Mouse (Mus musculus) embryonic facial prominence, embryonic 10.5 days (tissue): ENCODE data around the gene Hes3. TPM values are rescaled to one million over a fixed set of nuclear protein-coding genes. Genes with fewer than 3 reads are reported as not detected.

Experiments
- DNase-seq: peaks from one replicate; pipeline ENCODE4 v3.0.0-alpha.2; 2017; ENCODE audit warnings: low spot score
- H3K27ac ChIP-seq: fragments of 300-500 bp; sonication (generic); replicated peaks from 2 replicates; pipeline ENCODE4 v1.5.1; 2016; ENCODE audit warnings: mild to moderate bottlenecking
- H3K27me3 ChIP-seq: fragments of 300-500 bp; sonication (generic); replicated peaks from 2 replicates; pipeline ENCODE4 v1.6.1; 2016; ENCODE audit warnings: low read depth, mild to moderate bottlenecking; ENCODE audit not compliant: poor library complexity, severe bottlenecking
- H3K36me3 ChIP-seq: fragments of 300-500 bp; sonication (generic); replicated peaks from 2 replicates; pipeline ENCODE4 v1.6.1; 2016; ENCODE audit warnings: mild to moderate bottlenecking, moderate library complexity
- H3K4me1 ChIP-seq: fragments of 300-500 bp; sonication (generic); 2 replicates; pipeline ENCODE4 v1.6.1; 2016
- H3K4me3 ChIP-seq: fragments of 300-500 bp; sonication (generic); 2 replicates; pipeline ENCODE4 v1.5.1; 2016; ENCODE audit warnings: mild to moderate bottlenecking, moderate library complexity
- H3K9me3 ChIP-seq: fragments of 300-500 bp; sonication (generic); 2 replicates; pipeline ENCODE4 v1.6.1; 2016; ENCODE audit warnings: mild to moderate bottlenecking
- WGBS: fragments of 180-500 bp; shearing (Covaris S2); methylation state at CpG from one replicate; pipeline ENCODE4 v1.1.7; 2016; 5-methylcytosine and 5-hydroxymethylcytosine counted together
- polyA plus RNA-seq: library from polyadenylated mRNA; unstranded; fragments of >200 nt; fragmentation: Nextera tagmentation; extraction: Ambion mirVana; gene quantifications from 2 replicates; pipeline ENCODE4 v1.2.1, GENCODE M21; 2016

The Hes3 gene
- polyA plus RNA-seq, 1 experiment from 2014 or later: 0.10 TPM

GRCm38 (mm10) chr4:152321464-152321863 is 30.0 kb upstream of the Hes3 start:
- Histone ChIP-seq H3K27ac (no peak overlapping the region), H3K4me3 (no peak overlapping the region), H3K4me1 (peaks cover 19% of the 10 kb centered on the region), H3K27me3 (peaks cover 38% of the 10 kb centered on the region), H3K36me3 (no peaks in the 10 kb centered on the region), H3K9me3 (no peaks in the 10 kb centered on the region)
- no peak for DNase-seq
- 53% methylated on average over 5 of the region's 5 CpGs for WGBS

- Histone ChIP-seq H3K27ac (no peak within 1 kb of the TSS), H3K27me3 (peaks cover 65% of the 10 kb centered on the region), H3K4me1 (peaks cover 36% of the 10 kb centered on the region), H3K36me3 (no peaks in the 10 kb centered on the region), H3K4me3 (peak within 1 kb of the TSS; percentile 46), H3K9me3 (no peaks in the 10 kb centered on the region)
- WGBS: 4% methylated on average over 26 of the region's 26 CpGs
- DNase-seq: peak; percentile 66
Measured at GRCm38 (mm10) chr4:152318517-152319234, 27.2 kb upstream of the Hes3 start, which contains the start of gene Rnf207. Gene Rnf207 (minus strand): TSS chr4:152318993.

- H3K27me3 ChIP-seq: peaks cover 76% of the 10 kb centered on the region
Measured at GRCm38 (mm10) chr4:152317631-152318033, 26.2 kb upstream of the Hes3 start.

GRCm38 (mm10) chr4:152315498-152316213 is 24.2 kb upstream of the Hes3 start:
- WGBS: 1% methylated on average over 43 of the region's 43 CpGs
- H3K4me3 ChIP-seq: peak overlapping the region; percentile 48
- DNase-seq: peak; percentile 45

More at GRCm38 (mm10) chr4:152317631-152318033, 26.2 kb upstream of the Hes3 start:
- H3K9me3 ChIP-seq: no peaks in the 10 kb centered on the region
- H3K36me3 ChIP-seq: no peaks in the 10 kb centered on the region
- H3K27ac ChIP-seq: no peak overlapping the region
- no peak for DNase-seq
- H3K4me3 ChIP-seq: no peak overlapping the region
- WGBS: 81% methylated on average over 6 of the region's 6 CpGs
- peaks cover 43% of the 10 kb centered on the region for H3K4me1 ChIP-seq

GRCm38 (mm10) chr4:152313934-152314333 is 22.5 kb upstream of the Hes3 start:
- no peak overlapping the region for H3K27ac ChIP-seq
- peaks cover 3% of the 10 kb centered on the region for H3K36me3 ChIP-seq
- H3K4me3 ChIP-seq: peak overlapping the region; percentile 54
- H3K27me3 ChIP-seq: peaks cover 100% of the 10 kb centered on the region
- DNase-seq: peak; percentile 58
- H3K4me1 ChIP-seq: peaks cover 46% of the 10 kb centered on the region
- H3K9me3 ChIP-seq: no peaks in the 10 kb centered on the region

More at GRCm38 (mm10) chr4:152315498-152316213, 24.2 kb upstream of the Hes3 start:
- H3K4me1 ChIP-seq: peaks cover 47% of the 10 kb centered on the region
- peaks cover 89% of the 10 kb centered on the region for H3K27me3 ChIP-seq
- no peak overlapping the region for H3K27ac ChIP-seq
- no peaks in the 10 kb centered on the region for H3K36me3 ChIP-seq
- no peaks in the 10 kb centered on the region for H3K9me3 ChIP-seq

- Histone ChIP-seq H3K36me3 (peaks cover 8% of the 10 kb centered on the region), H3K27ac (no peak overlapping the region), H3K4me3 (peak overlapping the region; percentile 54), H3K4me1 (peaks cover 39% of the 10 kb centered on the region), H3K27me3 (peaks cover 96% of the 10 kb centered on the region), H3K9me3 (no peaks in the 10 kb centered on the region)
- peak; percentile 58 for DNase-seq
- under 1% methylated on average over 29 of the region's 29 CpGs for WGBS
Measured at GRCm38 (mm10) chr4:152313211-152313632, 21.8 kb upstream of the Hes3 start.

- H3K27ac ChIP-seq: no peak overlapping the region
- WGBS: 2% methylated on average over 14 of the region's 14 CpGs
- H3K27me3 ChIP-seq: peaks cover 86% of the 10 kb centered on the region
- no peaks in the 10 kb centered on the region for H3K9me3 ChIP-seq
- DNase-seq: no peak
- peaks cover 15% of the 10 kb centered on the region for H3K36me3 ChIP-seq
- peak overlapping the region; percentile 54 for H3K4me3 ChIP-seq
- peaks cover 36% of the 10 kb centered on the region for H3K4me1 ChIP-seq
Measured at GRCm38 (mm10) chr4:152312186-152312585, 20.7 kb upstream of the Hes3 start.

- DNase-seq: no peak
- peaks cover 39% of the 10 kb centered on the region for H3K27me3 ChIP-seq
- 79% methylated on average over 9 of the region's 9 CpGs for WGBS
Measured at GRCm38 (mm10) chr4:152307542-152307941, 16.1 kb upstream of the Hes3 start.

GRCm38 (mm10) chr4:152305991-152306390 is 14.5 kb upstream of the Hes3 start:
- no peak for DNase-seq
- Histone ChIP-seq H3K27ac (no peak overlapping the region), H3K4me1 (no peaks in the 10 kb centered on the region), H3K4me3 (no peak overlapping the region), H3K36me3 (peaks cover 68% of the 10 kb centered on the region), H3K9me3 (no peaks in the 10 kb centered on the region), H3K27me3 (peaks cover 24% of the 10 kb centered on the region)
- 89% methylated on average over 6 of the region's 6 CpGs for WGBS

More at GRCm38 (mm10) chr4:152307542-152307941, 16.1 kb upstream of the Hes3 start:
- Histone ChIP-seq H3K27ac (no peak overlapping the region), H3K9me3 (no peaks in the 10 kb centered on the region), H3K4me3 (no peak overlapping the region), H3K36me3 (peaks cover 53% of the 10 kb centered on the region), H3K4me1 (peaks cover 8% of the 10 kb centered on the region)

- WGBS: 95% methylated on average over 6 of the region's 6 CpGs
- H3K27me3 ChIP-seq: peaks cover 11% of the 10 kb centered on the region
- no peaks in the 10 kb centered on the region for H3K4me1 ChIP-seq
- no peak for DNase-seq
- H3K36me3 ChIP-seq: peaks cover 81% of the 10 kb centered on the region
- no peaks in the 10 kb centered on the region for H3K9me3 ChIP-seq
- no peak overlapping the region for H3K4me3 ChIP-seq
- H3K27ac ChIP-seq: no peak overlapping the region
Measured at GRCm38 (mm10) chr4:152304685-152305084, 13.2 kb upstream of the Hes3 start.

- Histone ChIP-seq H3K27ac (no peak overlapping the region), H3K36me3 (peaks cover 77% of the 10 kb centered on the region), H3K4me3 (no peak overlapping the region), H3K4me1 (peaks cover 8% of the 10 kb centered on the region), H3K27me3 (0 out of 2 replicates have a peak, but pooled peaks cover 6% of the 10 kb centered on the region), H3K9me3 (no peaks in the 10 kb centered on the region)
- no peak for DNase-seq
- WGBS: 93% methylated on average over 10 of the region's 10 CpGs
Measured at GRCm38 (mm10) chr4:152303172-152303571, 11.7 kb upstream of the Hes3 start.

- no peak overlapping the region for H3K4me3 ChIP-seq
- peaks cover 70% of the 10 kb centered on the region for H3K36me3 ChIP-seq
- H3K9me3 ChIP-seq: no peaks in the 10 kb centered on the region
- H3K4me1 ChIP-seq: peaks cover 16% of the 10 kb centered on the region
- H3K27ac ChIP-seq: no peak overlapping the region
- H3K27me3 ChIP-seq: 0 out of 2 replicates have a peak, but pooled peaks cover 6% of the 10 kb centered on the region
- WGBS: 74% methylated on average over 11 of the region's 11 CpGs
- DNase-seq: no peak
Measured at GRCm38 (mm10) chr4:152302012-152302411, 10.6 kb upstream of the Hes3 start.
